Mouse (Mus musculus) kidney, embryonic 15.5 days (tissue): ENCODE measurements around the gene Tox3. TPM values are rescaled to one million over a fixed set of nuclear protein-coding genes. Genes with fewer than 3 reads are reported as not detected.

Experiments
- ATAC-seq: fragments of 200-750 bp; cut with Nextera tagmentation; replicated peaks from 2 replicates; pipeline ENCODE4 v1.8.0; 2017; ENCODE audit warnings: moderate TSS enrichment; ENCODE audit not compliant: low FRiP score
- H3K27ac ChIP-seq: fragments of 300-500 bp; sonication (generic); 2 replicates; pipeline ENCODE4 v1.5.1; 2015; ENCODE audit warnings: mild to moderate bottlenecking, inconsistent platforms
- H3K27me3 ChIP-seq: fragments of 300-500 bp; sonication (generic); 2 replicates; pipeline ENCODE4 v1.6.1; 2015; ENCODE audit warnings: inconsistent platforms
- H3K36me3 ChIP-seq: fragments of 300-500 bp; sonication (generic); 2 replicates; pipeline ENCODE4 v1.6.1; 2015; ENCODE audit warnings: inconsistent platforms
- H3K4me1 ChIP-seq: fragments of 300-500 bp; sonication (generic); 2 replicates; pipeline ENCODE4 v1.6.1; 2015; ENCODE audit warnings: inconsistent platforms
- H3K4me2 ChIP-seq: fragments of 300-500 bp; sonication (generic); 2 replicates; pipeline ENCODE4 v1.6.1; 2015; ENCODE audit warnings: moderate library complexity, mild to moderate bottlenecking, inconsistent platforms
- H3K4me3 ChIP-seq: fragments of 300-500 bp; sonication (generic); replicated peaks from 2 replicates; pipeline ENCODE4 v1.5.1; 2015; ENCODE audit warnings: mild to moderate bottlenecking, inconsistent platforms
- H3K9ac ChIP-seq: fragments of 300-500 bp; sonication (generic); 2 replicates; pipeline ENCODE4 v1.6.1; 2015; ENCODE audit warnings: mild to moderate bottlenecking, inconsistent platforms
- H3K9me3 ChIP-seq: fragments of 300-500 bp; sonication (generic); replicated peaks from 2 replicates; pipeline ENCODE4 v1.6.1; 2016; ENCODE audit warnings: inconsistent platforms
- WGBS: fragments of 180-500 bp; shearing (Covaris S2); methylation state at CpG from one replicate; pipeline ENCODE4 v1.1.7; 2015; ENCODE audit warnings: mixed read lengths; 5-methylcytosine and 5-hydroxymethylcytosine counted together
- polyA plus RNA-seq: library from polyadenylated mRNA; unstranded; fragments of >200 nt; fragmentation: Nextera tagmentation; extraction: Ambion mirVana; gene quantifications from 2 replicates; pipeline ENCODE4 v1.2.1, GENCODE M21; 2015

Gene Tox3
- polyA plus RNA-seq, 1 experiment from 2014 or later: 10.7 TPM

DNA sequence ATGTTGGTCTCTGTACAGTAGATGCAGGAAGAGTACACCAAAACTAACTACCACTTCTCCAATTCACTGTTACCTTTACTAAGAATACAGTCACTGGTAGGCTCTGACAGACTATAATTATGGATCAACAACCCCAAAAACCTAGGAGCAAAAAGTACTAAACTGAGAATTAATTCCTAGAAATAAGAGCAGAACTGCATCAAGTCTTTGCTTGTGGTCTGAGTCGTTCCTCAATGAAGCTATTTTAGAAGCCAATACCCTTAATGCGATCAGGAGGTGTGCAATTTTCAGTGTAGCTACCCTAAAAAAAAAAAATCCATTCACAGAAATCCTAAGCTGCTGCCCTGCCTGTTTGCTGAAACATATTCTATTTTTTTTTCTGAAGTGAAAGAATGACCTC is 4.8 kb upstream of the Tox3 start:
- Histone ChIP-seq H3K4me2 (no peak overlapping the region), H3K9ac (no peak overlapping the region), H3K27me3 (peaks cover 6% of the 10 kb centered on the region; the same call in 1 of the 2 replicates), H3K9me3 (no peaks in the 10 kb centered on the region), H3K4me1 (peaks cover 20% of the 10 kb centered on the region), H3K4me3 (no peak overlapping the region), H3K36me3 (no peaks in the 10 kb centered on the region), H3K27ac (no peak overlapping the region)
- WGBS: 81% methylated on average over 2 of the region's 2 CpGs
- ATAC-seq: no peak

GRCm38 (mm10) chr8:90349709-90350562 is 1.8 kb upstream of the Tox3 start:
- WGBS: 27% methylated on average over 13 of the region's 13 CpGs
- Histone ChIP-seq H3K27me3 (peaks cover 12% of the 10 kb centered on the region), H3K9ac (no peak overlapping the region), H3K9me3 (no peaks in the 10 kb centered on the region), H3K36me3 (no peaks in the 10 kb centered on the region), H3K4me2 (peak overlapping the region; percentile 5), H3K4me1 (peaks cover 33% of the 10 kb centered on the region), H3K4me3 (no peak overlapping the region), H3K27ac (peak overlapping the region; percentile 29; the same call in 1 of the 2 replicates)
- no peak for ATAC-seq

DNA sequence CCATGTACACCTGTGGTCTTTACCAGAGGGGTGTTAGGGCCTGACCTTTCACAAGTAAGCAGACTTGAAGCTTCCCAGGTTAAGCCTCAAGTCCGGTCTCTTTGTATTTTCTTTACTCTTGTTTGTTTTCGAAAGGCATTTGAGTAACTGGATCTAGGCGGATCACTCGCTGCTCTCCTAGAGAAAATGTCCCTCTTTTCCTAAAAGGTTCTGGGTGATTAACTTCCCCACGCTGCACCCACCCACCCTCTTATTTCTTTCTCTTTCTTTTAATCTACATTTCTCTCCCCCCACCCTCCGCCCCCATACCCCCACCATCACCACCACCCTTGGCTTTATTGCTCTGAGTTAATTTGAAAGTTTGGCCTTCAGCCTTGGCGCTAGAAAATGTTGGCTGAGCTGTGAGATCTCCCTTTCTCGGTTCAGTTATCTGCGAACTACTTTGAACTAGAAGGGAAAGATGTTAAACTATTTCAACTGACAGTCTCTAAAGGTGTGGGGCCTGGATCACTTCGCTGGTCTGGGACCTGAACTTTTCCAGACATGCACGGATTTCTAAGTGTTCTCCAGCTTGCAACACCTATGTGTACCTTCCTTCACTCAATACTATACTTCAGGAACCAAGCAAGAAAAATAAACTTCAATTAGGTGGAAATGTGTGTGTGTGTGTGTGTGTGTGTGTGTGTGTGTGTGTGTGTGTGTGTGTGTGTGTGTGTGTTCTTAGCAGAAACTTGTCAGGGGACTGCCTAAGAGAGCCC is 962 bp upstream of the Tox3 start:
- peak overlapping the region; percentile 85 for H3K9ac ChIP-seq

GRCm38 (mm10) chr8:90347581-90348177 is 464 bp downstream of the Tox3 start:
- Histone ChIP-seq H3K9ac (peak overlapping the region; percentile 85), H3K27me3 (peaks cover 12% of the 10 kb centered on the region), H3K4me3 (peak overlapping the region; percentile 77), H3K27ac (peak overlapping the region; percentile 96), H3K4me2 (peak overlapping the region; percentile 85), H3K4me1 (peaks cover 30% of the 10 kb centered on the region), H3K9me3 (no peaks in the 10 kb centered on the region), H3K36me3 (no peaks in the 10 kb centered on the region)
- WGBS: 1% methylated on average over 41 of the region's 66 CpGs
- ATAC-seq: peak; percentile 73

More for the DNA sequence above, 962 bp upstream of the Tox3 start:
- Histone ChIP-seq H3K9me3 (no peaks in the 10 kb centered on the region), H3K4me2 (peak overlapping the region; percentile 85), H3K4me3 (peak overlapping the region; percentile 77), H3K27ac (peak overlapping the region; percentile 96), H3K4me1 (peaks cover 31% of the 10 kb centered on the region), H3K27me3 (peaks cover 12% of the 10 kb centered on the region), H3K36me3 (no peaks in the 10 kb centered on the region)
- 14% methylated on average over 11 of the region's 11 CpGs for WGBS
- no peak; the same call in 1 of the 2 replicates for ATAC-seq

- no peaks in the 10 kb centered on the region for H3K36me3 ChIP-seq
- peak overlapping the region; percentile 85 for H3K9ac ChIP-seq
- peak overlapping the region; percentile 85 for H3K4me2 ChIP-seq
- peak overlapping the region; percentile 77 for H3K4me3 ChIP-seq
- H3K4me1 ChIP-seq: peaks cover 30% of the 10 kb centered on the region
- ATAC-seq: no peak
- H3K27ac ChIP-seq: peak overlapping the region; percentile 96
- H3K27me3 ChIP-seq: peaks cover 12% of the 10 kb centered on the region
- H3K9me3 ChIP-seq: no peaks in the 10 kb centered on the region
- 2% methylated on average over 21 of the region's 21 CpGs for WGBS
Observed at GRCm38 (mm10) chr8:90346880-90347535, 1.1 kb downstream of the Tox3 start.

DNA sequence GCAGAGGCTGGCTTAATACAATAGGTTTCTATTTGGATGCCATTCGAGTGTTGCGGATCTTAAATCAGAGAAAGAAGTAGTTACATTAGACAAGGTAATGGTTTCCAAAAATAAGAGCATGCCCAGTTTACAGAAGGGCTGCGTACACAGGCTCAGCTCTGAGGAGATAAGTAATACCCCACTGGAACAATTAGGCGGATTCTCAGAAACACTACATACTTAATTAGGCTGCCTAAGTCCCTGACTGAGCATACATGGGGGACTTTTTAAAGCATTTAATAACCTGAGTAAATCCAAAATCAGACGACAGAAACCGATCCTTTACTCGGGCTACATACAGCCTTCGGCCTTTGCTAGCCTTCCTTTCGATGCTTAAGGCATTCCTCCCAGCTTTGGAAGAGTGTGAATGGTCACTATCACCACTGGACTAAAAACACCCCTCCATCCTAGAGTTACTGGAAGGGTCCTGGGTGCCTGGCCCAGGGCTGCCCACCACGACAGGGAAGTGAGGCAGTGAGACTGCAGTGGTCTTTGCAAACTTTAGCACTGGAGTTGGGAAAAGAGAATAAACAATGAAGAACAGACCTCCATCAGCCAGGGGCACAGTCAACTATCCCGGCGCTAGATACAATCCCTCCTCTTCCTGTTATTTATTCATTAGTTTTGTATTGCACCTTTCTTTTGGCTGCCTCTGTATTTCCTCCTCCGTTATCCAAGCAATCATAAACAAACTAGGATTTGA is 1.8 kb downstream of the Tox3 start:
- Histone ChIP-seq H3K9ac (peak overlapping the region; percentile 85), H3K9me3 (no peaks in the 10 kb centered on the region), H3K4me2 (peak overlapping the region; percentile 85), H3K4me1 (peaks cover 30% of the 10 kb centered on the region), H3K27ac (peak overlapping the region; percentile 96; the same call in 1 of the 2 replicates), H3K36me3 (no peaks in the 10 kb centered on the region), H3K27me3 (peaks cover 12% of the 10 kb centered on the region), H3K4me3 (peak overlapping the region; percentile 77)
- WGBS: 30% methylated on average over 13 of the region's 13 CpGs
- ATAC-seq: no peak

- Histone ChIP-seq H3K4me2 (no peak overlapping the region), H3K9ac (no peak overlapping the region), H3K4me3 (no peak overlapping the region), H3K4me1 (no peaks in the 10 kb centered on the region), H3K27me3 (no peaks in the 10 kb centered on the region), H3K36me3 (peaks cover 10% of the 10 kb centered on the region), H3K9me3 (no peaks in the 10 kb centered on the region), H3K27ac (no peak overlapping the region)
- ATAC-seq: no peak
- 78% methylated on average over 7 of the region's 7 CpGs for WGBS
Observed at GRCm38 (mm10) chr8:90330377-90331285, 17.5 kb downstream of the Tox3 start.

GRCm38 (mm10) chr8:90323824-90324223 is 24.3 kb downstream of the Tox3 start:
- no peak overlapping the region for H3K9ac ChIP-seq
- ATAC-seq: no peak
- no peak overlapping the region for H3K27ac ChIP-seq
- peaks cover 9% of the 10 kb centered on the region for H3K4me1 ChIP-seq
- H3K36me3 ChIP-seq: peaks cover 2% of the 10 kb centered on the region; the same call in 1 of the 2 replicates
- no peaks in the 10 kb centered on the region for H3K27me3 ChIP-seq
- WGBS: 22% methylated on average over 4 of the region's 4 CpGs
- H3K4me3 ChIP-seq: no peak overlapping the region
- H3K4me2 ChIP-seq: no peak overlapping the region
- H3K9me3 ChIP-seq: no peaks in the 10 kb centered on the region

DNA sequence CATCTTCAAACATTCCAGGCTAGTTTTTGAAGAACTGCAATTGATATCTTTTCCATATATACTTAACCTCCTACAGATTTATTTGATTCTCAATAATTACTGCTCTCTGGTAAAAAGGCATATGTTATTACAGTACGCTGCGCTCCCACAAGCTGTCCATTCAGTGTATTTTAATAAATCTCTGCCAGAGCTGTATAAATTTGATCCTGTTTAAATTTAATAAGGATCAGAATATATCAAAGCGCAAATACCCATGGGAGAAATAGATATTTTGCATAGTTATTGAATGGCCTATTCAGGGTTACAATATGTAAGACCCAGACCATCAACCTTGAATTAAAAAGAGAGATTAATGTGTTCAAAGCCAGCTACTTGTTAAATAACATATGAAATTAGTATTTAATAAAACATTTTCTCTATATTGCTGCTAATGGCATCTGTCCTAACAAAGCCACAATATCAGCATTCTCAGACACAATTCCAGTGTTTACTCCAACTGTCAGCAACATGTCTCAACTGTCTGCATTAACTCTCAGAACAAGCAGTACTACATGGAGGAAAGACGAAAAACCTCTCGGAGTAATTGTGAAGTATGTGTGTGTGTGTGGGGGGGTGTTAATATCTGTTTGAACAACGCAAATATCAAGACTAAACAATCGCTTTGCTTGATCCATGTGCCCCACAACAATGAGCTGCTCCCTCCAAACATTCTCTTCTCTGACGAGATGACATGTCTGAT is 25.3 kb downstream of the Tox3 start:
- Histone ChIP-seq H3K4me1 (peaks cover 9% of the 10 kb centered on the region), H3K9ac (no peak overlapping the region), H3K4me2 (no peak overlapping the region), H3K27me3 (no peaks in the 10 kb centered on the region), H3K9me3 (no peaks in the 10 kb centered on the region), H3K27ac (no peak overlapping the region), H3K4me3 (no peak overlapping the region), H3K36me3 (peaks cover 3% of the 10 kb centered on the region; the same call in 1 of the 2 replicates)
- ATAC-seq: no peak
- WGBS: 84% methylated on average over 8 of the region's 8 CpGs

- 94% methylated on average over 1 of the region's 1 CpGs for WGBS
- H3K4me1 ChIP-seq: peaks cover 9% of the 10 kb centered on the region
- no peak for ATAC-seq
Observed at GRCm38 (mm10) chr8:90321255-90321654, 26.9 kb downstream of the Tox3 start.

More at GRCm38 (mm10) chr8:90321255-90321654, 26.9 kb downstream of the Tox3 start:
- Histone ChIP-seq H3K4me2 (no peak overlapping the region), H3K4me3 (no peak overlapping the region), H3K36me3 (peaks cover 3% of the 10 kb centered on the region; the same call in 1 of the 2 replicates), H3K27me3 (no peaks in the 10 kb centered on the region), H3K9ac (no peak overlapping the region), H3K27ac (no peak overlapping the region), H3K9me3 (no peaks in the 10 kb centered on the region)
